Mouse (Mus musculus) limb, embryonic 13.5 days (tissue): Measurements from ENCODE around the gene Cobl. TPM values are rescaled to one million over a fixed set of nuclear protein-coding genes. Genes with fewer than 3 reads are reported as not detected.

Experiments
- ATAC-seq: fragments of 200-750 bp; cut with Nextera tagmentation; 2 replicates; pipeline ENCODE4 v1.8.0; 2017; ENCODE audit warnings: low read depth, moderate number of reproducible peaks, moderate TSS enrichment; ENCODE audit not compliant: low FRiP score
- H3K27ac ChIP-seq: fragments of 300-500 bp; sonication (generic); 2 replicates; pipeline ENCODE4 v1.5.1; 2015; ENCODE audit warnings: inconsistent platforms, mild to moderate bottlenecking, moderate library complexity
- H3K27me3 ChIP-seq: fragments of 300-500 bp; sonication (generic); 2 replicates; pipeline ENCODE4 v1.6.1; 2015; ENCODE audit warnings: mild to moderate bottlenecking, inconsistent platforms
- H3K36me3 ChIP-seq: fragments of 300-500 bp; sonication (generic); 2 replicates; pipeline ENCODE4 v1.6.1; 2015; ENCODE audit warnings: inconsistent platforms, mild to moderate bottlenecking, moderate library complexity
- H3K4me1 ChIP-seq: fragments of 300-500 bp; sonication (generic); 2 replicates; pipeline ENCODE4 v1.6.1; 2015; ENCODE audit warnings: inconsistent platforms
- H3K4me2 ChIP-seq: fragments of 300-500 bp; sonication (generic); replicated peaks from 2 replicates; pipeline ENCODE4 v1.6.1; 2015; ENCODE audit warnings: inconsistent platforms, mild to moderate bottlenecking, moderate library complexity
- H3K4me3 ChIP-seq: fragments of 300-500 bp; sonication (generic); 2 replicates; pipeline ENCODE4 v1.5.1; 2015; ENCODE audit warnings: moderate library complexity, mild to moderate bottlenecking, inconsistent platforms
- H3K9ac ChIP-seq: fragments of 300-500 bp; sonication (generic); 2 replicates; pipeline ENCODE4 v1.6.1; 2015; ENCODE audit warnings: mild to moderate bottlenecking, inconsistent platforms
- H3K9me3 ChIP-seq: fragments of 300-500 bp; sonication (generic); 2 replicates; pipeline ENCODE4 v1.6.1; 2016; ENCODE audit warnings: inconsistent platforms
- WGBS: fragments of 180-500 bp; shearing (Covaris S2); methylation state at CpG from one replicate; pipeline ENCODE4 v1.1.7; 2015; 5-methylcytosine and 5-hydroxymethylcytosine counted together
- polyA plus RNA-seq: library from polyadenylated mRNA; unstranded; fragments of >200 nt; fragmentation: Nextera tagmentation; extraction: Ambion mirVana; gene quantifications from 2 replicates; pipeline ENCODE4 v1.2.1, GENCODE M21; 2015

Gene Cobl
- polyA plus RNA-seq, 1 experiment from 2014 or later: 17.8 TPM

- H3K9ac ChIP-seq: no peak overlapping the region
- H3K4me3 ChIP-seq: no peak overlapping the region
- no peaks in the 10 kb centered on the region for H3K36me3 ChIP-seq
- no peak for ATAC-seq
- 80% methylated on average over 4 of the region's 4 CpGs for WGBS
- H3K9me3 ChIP-seq: no peaks in the 10 kb centered on the region
- no peaks in the 10 kb centered on the region for H3K4me1 ChIP-seq
- H3K27me3 ChIP-seq: no peaks in the 10 kb centered on the region
- H3K27ac ChIP-seq: no peak overlapping the region
- no peak overlapping the region for H3K4me2 ChIP-seq
These were observed 22.5 kb downstream of the Cobl start for GRCm38 (mm10) chr11:12442283-12442682.

DNA sequence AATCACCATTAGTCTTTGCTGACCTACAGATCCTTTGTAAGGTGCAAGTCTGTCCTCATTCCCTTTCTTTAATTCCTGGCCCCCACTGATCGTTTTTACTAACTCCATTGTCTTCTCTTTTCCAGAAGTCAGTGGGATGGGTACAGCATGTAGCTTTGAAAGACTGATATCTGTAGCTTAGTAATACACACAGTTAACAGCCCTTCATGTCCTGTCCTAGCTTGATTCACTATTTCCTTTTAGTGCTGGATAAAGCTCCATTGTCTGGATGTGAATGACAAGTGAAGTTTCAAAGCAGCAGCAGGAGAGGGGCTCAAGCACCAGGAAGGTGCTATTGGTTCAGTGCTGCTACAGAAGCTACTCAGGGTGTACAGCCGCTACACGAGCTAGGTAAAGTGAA, 28.9 kb downstream of the Cobl start:
- no peak overlapping the region for H3K9ac ChIP-seq
- no peaks in the 10 kb centered on the region for H3K27me3 ChIP-seq
- ATAC-seq: no peak
- H3K27ac ChIP-seq: no peak overlapping the region
- 79% methylated on average over 3 of the region's 3 CpGs for WGBS
- no peaks in the 10 kb centered on the region for H3K36me3 ChIP-seq
- H3K4me1 ChIP-seq: no peaks in the 10 kb centered on the region
- H3K4me3 ChIP-seq: no peak overlapping the region
- no peak overlapping the region for H3K4me2 ChIP-seq
- no peaks in the 10 kb centered on the region for H3K9me3 ChIP-seq

DNA sequence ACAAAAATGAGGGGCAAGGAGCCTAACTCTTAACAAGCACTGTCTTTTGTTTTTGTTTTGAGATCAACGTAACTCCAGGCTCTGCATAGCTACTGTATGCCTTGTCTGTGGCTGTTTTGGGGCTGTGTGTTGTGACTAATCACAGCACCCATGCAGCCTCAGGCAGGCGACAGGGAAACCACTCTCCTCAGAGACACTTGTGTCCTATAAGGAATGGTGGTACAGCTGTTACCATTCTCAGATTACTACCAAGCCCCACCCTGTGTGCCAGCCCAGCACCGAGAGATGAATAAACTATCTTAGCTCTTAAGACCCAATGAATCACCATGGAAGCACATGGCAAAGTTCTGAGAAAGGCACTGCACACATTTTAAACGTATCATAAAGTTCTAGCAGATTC, 29.7 kb downstream of the Cobl start:
- Histone ChIP-seq H3K36me3 (no peaks in the 10 kb centered on the region), H3K9me3 (no peaks in the 10 kb centered on the region), H3K27ac (no peak overlapping the region), H3K27me3 (no peaks in the 10 kb centered on the region), H3K4me2 (0 out of 2 replicates have a peak overlapping the region, but pooled peaks have one; percentile 1), H3K4me3 (no peak overlapping the region), H3K4me1 (no peaks in the 10 kb centered on the region), H3K9ac (no peak overlapping the region)
- 46% methylated on average over 4 of the region's 4 CpGs for WGBS
- ATAC-seq: peak; percentile 81

GRCm38 (mm10) chr11:12434597-12434996, 30.2 kb downstream of the Cobl start:
- 68% methylated on average over 4 of the region's 4 CpGs for WGBS
- ATAC-seq: peak; percentile 82
- H3K4me3 ChIP-seq: no peak overlapping the region
- 0 out of 2 replicates have a peak overlapping the region, but pooled peaks have one; percentile 1 for H3K4me2 ChIP-seq
- no peaks in the 10 kb centered on the region for H3K9me3 ChIP-seq
- H3K27ac ChIP-seq: no peak overlapping the region
- no peaks in the 10 kb centered on the region for H3K4me1 ChIP-seq
- no peak overlapping the region for H3K9ac ChIP-seq
- H3K36me3 ChIP-seq: no peaks in the 10 kb centered on the region
- no peaks in the 10 kb centered on the region for H3K27me3 ChIP-seq

GRCm38 (mm10) chr11:12431911-12432310, 32.8 kb downstream of the Cobl start:
- Histone ChIP-seq H3K27me3 (no peaks in the 10 kb centered on the region), H3K27ac (no peak overlapping the region)
- 65% methylated on average over 2 of the region's 2 CpGs for WGBS

DNA sequence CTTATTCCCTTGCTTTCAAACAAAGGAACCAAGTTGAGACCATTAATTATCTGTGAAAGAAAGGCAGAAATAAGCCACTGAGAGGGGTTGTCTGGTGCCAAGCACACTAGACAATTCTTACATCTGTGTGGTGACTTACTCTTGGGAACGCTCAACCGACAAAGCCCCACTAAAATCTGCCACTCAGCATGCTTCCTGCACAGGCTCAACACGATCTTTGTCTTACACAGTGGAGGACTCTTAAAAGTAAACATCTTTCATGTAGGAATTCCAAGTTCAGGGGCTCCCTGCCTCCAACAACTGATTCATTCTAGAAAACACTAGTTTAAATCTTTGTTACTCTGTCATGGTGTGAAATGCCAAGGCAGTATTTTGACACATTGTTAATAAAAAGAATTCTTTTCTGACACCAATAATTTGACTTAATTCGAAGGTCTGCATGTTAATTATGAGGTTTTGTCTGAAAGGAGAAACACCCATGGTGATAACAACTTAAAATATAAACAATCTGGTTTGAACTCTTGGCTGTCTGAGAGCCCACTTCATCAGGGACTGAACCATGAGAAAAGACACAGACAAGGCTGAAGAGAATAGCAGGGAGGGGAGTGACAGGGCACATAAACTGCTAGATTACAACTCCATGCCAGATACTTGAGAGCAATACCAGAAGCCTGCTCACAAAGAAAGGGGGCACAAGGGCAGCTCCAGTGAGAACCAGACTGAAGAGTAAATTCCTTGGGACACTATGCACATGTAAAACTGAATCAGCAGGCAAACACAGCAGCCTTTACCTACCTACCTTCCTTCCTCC, 34.3 kb downstream of the Cobl start:
- WGBS: 43% methylated on average over 4 of the region's 4 CpGs
- Histone ChIP-seq H3K9me3 (no peaks in the 10 kb centered on the region), H3K9ac (no peak overlapping the region), H3K4me1 (peaks cover 4% of the 10 kb centered on the region; the same call in 1 of the 2 replicates), H3K4me3 (no peak overlapping the region), H3K27me3 (no peaks in the 10 kb centered on the region), H3K4me2 (no peak overlapping the region), H3K36me3 (no peaks in the 10 kb centered on the region), H3K27ac (no peak overlapping the region)
- ATAC-seq: no peak

More at GRCm38 (mm10) chr11:12431911-12432310, 32.8 kb downstream of the Cobl start:
- H3K4me3 ChIP-seq: no peak overlapping the region
- H3K4me2 ChIP-seq: no peak overlapping the region
- H3K9me3 ChIP-seq: no peaks in the 10 kb centered on the region
- no peaks in the 10 kb centered on the region for H3K4me1 ChIP-seq
- no peak for ATAC-seq
- H3K9ac ChIP-seq: no peak overlapping the region
- no peaks in the 10 kb centered on the region for H3K36me3 ChIP-seq

- Histone ChIP-seq H3K9ac (no peak overlapping the region), H3K36me3 (no peaks in the 10 kb centered on the region), H3K4me1 (peaks cover 10% of the 10 kb centered on the region), H3K27me3 (no peaks in the 10 kb centered on the region), H3K9me3 (no peaks in the 10 kb centered on the region), H3K27ac (no peak overlapping the region), H3K4me3 (no peak overlapping the region), H3K4me2 (no peak overlapping the region)
- no peak for ATAC-seq
- whole genome bisulfite sequencing: 70% methylated on average over 5 of the region's 5 CpGs
These were observed 38.0 kb downstream of the Cobl start for GRCm38 (mm10) chr11:12426746-12427145.

- H3K27ac ChIP-seq: no peak overlapping the region; the same call in 1 of the 2 replicates
- no peak for ATAC-seq
- WGBS: 54% methylated on average over 2 of the region's 2 CpGs
- H3K36me3 ChIP-seq: no peaks in the 10 kb centered on the region
- no peak overlapping the region for H3K9ac ChIP-seq
- no peak overlapping the region for H3K4me2 ChIP-seq
- H3K4me3 ChIP-seq: no peak overlapping the region
- no peaks in the 10 kb centered on the region for H3K9me3 ChIP-seq
- no peaks in the 10 kb centered on the region for H3K27me3 ChIP-seq
- H3K4me1 ChIP-seq: peaks cover 10% of the 10 kb centered on the region
These were observed 40.6 kb downstream of the Cobl start for GRCm38 (mm10) chr11:12424205-12424604.

DNA sequence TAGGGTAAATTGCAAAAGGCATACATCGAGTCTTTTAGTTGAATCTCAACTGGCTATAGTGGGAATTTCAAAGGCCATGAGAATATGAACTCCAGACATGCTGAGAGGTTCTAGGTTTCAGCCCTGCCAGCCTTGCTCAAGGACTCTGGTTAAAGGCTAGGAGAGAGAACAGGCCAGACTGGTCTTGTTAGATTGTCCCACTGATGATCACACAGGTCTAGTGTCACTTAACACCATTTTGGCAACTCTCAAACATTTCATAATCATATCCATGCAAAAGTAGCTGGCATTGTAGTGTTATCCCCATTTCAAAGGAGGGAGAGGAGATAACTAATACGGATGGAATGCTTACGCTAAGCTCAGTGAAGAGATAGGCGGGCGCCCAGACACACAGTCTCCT, 43.6 kb downstream of the Cobl start:
- Histone ChIP-seq H3K4me1 (peaks cover 9% of the 10 kb centered on the region), H3K4me2 (no peak overlapping the region), H3K27me3 (no peaks in the 10 kb centered on the region), H3K27ac (no peak overlapping the region), H3K36me3 (no peaks in the 10 kb centered on the region), H3K9me3 (no peaks in the 10 kb centered on the region), H3K4me3 (no peak overlapping the region), H3K9ac (no peak overlapping the region)
- WGBS: 84% methylated on average over 5 of the region's 5 CpGs
- no peak for ATAC-seq

GRCm38 (mm10) chr11:12420146-12420545, 44.6 kb downstream of the Cobl start:
- no peak overlapping the region for H3K9ac ChIP-seq
- H3K27ac ChIP-seq: no peak overlapping the region
- no peaks in the 10 kb centered on the region for H3K9me3 ChIP-seq
- H3K27me3 ChIP-seq: no peaks in the 10 kb centered on the region
- H3K4me3 ChIP-seq: no peak overlapping the region
- H3K4me2 ChIP-seq: no peak overlapping the region
- H3K36me3 ChIP-seq: no peaks in the 10 kb centered on the region
- ATAC-seq: no peak
- WGBS: 78% methylated on average over 3 of the region's 3 CpGs
- H3K4me1 ChIP-seq: peaks cover 6% of the 10 kb centered on the region

- Histone ChIP-seq H3K4me3 (no peak overlapping the region), H3K4me2 (no peak overlapping the region), H3K27me3 (no peaks in the 10 kb centered on the region), H3K27ac (no peak overlapping the region), H3K4me1 (no peaks in the 10 kb centered on the region), H3K9me3 (no peaks in the 10 kb centered on the region), H3K36me3 (no peaks in the 10 kb centered on the region), H3K9ac (no peak overlapping the region)
- ATAC-seq: no peak
- WGBS: 89% methylated on average over 7 of the region's 7 CpGs
These were observed 47.9 kb downstream of the Cobl start for GRCm38 (mm10) chr11:12416899-12417298.

DNA sequence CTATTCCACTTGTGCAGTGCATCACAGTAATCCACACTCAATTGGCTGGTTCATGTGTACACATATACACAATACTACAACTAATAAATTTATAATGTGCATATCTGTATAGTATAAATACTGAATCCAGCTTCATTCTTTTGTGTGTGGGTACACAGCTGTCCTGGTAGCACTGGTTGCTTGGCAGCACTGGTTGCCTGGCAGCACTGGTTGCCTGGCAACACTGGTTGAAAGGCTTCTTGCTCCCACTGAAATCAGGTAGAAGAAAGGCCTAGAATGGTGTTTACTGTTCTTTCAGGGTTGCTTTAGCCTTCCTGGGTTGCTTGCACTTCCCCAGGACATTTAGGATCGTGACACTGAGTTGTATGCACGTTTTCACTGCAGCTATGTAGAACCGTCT, 49.4 kb downstream of the Cobl start:
- no peak overlapping the region for H3K9ac ChIP-seq
- H3K27me3 ChIP-seq: no peaks in the 10 kb centered on the region
- H3K4me1 ChIP-seq: no peaks in the 10 kb centered on the region
- H3K4me2 ChIP-seq: no peak overlapping the region
- WGBS: 62% methylated on average over 3 of the region's 3 CpGs
- H3K36me3 ChIP-seq: no peaks in the 10 kb centered on the region
- no peak overlapping the region for H3K4me3 ChIP-seq
- no peaks in the 10 kb centered on the region for H3K9me3 ChIP-seq
- H3K27ac ChIP-seq: no peak overlapping the region
- no peak for ATAC-seq

GRCm38 (mm10) chr11:12411950-12412349, 52.8 kb downstream of the Cobl start:
- Histone ChIP-seq H3K27ac (no peak overlapping the region), H3K27me3 (no peaks in the 10 kb centered on the region), H3K4me2 (no peak overlapping the region), H3K9me3 (no peaks in the 10 kb centered on the region), H3K36me3 (no peaks in the 10 kb centered on the region), H3K4me3 (no peak overlapping the region), H3K4me1 (no peaks in the 10 kb centered on the region), H3K9ac (no peak overlapping the region)
- WGBS: 73% methylated on average over 1 of the region's 1 CpGs
- no peak for ATAC-seq
